Mouse (Mus musculus) heart, adult 11 months (tissue): ENCODE measurements at regions not wholly inside any gene's neighbourhood (a gene's known extent, or its start where the extent isn't known, plus 50 kb on each side); places are given as distances from the start of the nearest gene placed in this dataset.

Source experiments
- DNase-seq: peaks from one replicate; pipeline ENCODE4 v3.0.0; 2022

DNA sequence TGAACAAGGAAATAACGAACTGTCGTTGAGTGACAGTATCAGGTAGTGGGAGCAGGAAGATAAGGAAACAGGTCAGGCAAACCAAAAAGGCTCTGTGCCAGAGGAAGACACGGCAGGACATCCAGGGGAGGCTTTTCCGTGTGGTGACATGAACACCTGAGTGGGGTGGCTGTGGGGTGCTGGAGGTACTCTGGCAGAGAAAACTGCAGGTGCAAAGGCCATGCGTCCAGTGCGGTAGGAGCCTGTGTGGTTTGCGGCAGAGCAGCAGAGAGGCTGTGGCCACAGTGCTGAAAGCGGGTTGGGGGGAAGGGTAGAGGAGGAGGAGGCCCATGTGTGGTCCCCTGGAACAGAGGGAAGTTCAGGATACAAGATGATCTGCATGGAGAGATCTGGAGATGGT is 153.3 kb downstream of the Chst1 start:
- peak; percentile 74 for DNase-seq

DNA sequence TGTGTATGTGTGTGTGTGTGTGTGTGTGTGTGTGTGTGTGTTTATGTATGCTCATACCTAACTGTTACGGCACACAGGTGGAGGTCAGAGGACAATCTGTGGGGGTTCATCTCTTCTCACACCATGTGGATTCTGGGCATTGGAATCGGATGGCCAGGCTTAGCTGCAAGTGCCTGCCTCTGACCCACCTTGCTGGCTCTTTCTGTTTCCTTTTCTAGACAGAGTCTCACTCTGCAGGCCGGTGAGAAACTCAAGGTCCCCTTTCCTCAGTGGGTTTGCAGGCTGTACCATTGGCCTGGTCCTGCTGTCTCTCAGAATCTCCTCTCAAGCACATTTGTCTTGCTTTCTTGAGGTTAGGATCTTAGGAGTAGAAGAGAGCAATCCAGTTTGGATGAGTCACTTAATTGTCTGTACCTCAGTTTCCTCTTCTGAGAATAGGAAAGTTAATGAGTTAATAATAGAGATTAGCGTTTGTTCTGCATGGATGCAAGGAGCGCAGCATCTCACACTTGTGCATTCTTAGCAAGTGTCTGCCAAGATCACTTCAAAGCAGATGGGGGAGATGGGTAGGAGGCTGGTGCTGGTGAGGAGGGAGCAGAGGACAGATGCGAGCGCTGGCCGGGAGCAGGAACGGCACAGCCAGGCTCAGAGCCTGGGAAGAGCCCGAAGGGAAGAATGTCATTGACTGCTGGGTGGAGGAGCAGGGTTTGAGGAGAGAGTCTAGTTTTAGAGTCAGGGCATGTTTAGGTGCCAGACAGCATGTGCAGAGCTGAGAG is 155.2 kb downstream of the Chst1 start:
- peak; percentile 58 for DNase-seq

DNA sequence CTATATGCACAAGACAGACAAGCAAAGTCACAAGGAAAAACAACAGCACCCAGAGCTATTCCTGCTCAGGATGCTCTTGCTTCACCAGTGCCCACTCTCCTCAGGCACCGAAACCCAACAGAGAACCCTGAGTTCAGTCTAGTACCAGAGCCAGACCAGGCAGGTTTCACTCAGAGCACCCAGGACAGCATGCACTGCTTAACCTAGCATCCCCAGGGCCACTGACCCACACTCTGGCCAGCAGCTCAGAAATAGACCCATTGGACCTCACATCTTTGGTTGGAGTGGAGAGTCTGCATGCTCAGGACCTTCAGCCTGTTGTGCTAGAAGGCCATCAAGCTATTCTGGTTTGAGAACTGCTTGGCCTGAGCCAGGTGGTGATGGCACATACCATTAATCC is 157.0 kb downstream of the Chst1 start:
- peak; percentile 51 for DNase-seq

DNA sequence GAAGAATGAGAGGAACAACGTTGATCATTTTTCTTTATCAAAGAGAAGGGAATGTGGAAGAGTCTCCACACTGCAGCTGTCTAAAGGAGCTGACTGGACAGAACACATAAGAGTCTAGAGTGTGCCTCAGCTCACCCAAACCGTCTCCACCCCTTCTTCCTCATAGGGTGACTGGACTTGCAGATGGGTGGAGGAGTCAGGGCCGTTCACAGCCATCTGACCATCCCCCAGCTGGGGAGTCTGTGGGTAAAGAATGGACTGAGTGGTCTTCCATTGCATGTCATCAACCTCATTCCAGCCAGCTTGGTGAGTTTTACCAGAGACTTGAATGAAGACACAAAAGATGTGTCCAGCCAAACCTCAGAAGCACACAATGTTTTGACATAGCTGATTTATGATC is 156.1 kb upstream of the Syt13 start:
- peak; percentile 68 for DNase-seq

DNA sequence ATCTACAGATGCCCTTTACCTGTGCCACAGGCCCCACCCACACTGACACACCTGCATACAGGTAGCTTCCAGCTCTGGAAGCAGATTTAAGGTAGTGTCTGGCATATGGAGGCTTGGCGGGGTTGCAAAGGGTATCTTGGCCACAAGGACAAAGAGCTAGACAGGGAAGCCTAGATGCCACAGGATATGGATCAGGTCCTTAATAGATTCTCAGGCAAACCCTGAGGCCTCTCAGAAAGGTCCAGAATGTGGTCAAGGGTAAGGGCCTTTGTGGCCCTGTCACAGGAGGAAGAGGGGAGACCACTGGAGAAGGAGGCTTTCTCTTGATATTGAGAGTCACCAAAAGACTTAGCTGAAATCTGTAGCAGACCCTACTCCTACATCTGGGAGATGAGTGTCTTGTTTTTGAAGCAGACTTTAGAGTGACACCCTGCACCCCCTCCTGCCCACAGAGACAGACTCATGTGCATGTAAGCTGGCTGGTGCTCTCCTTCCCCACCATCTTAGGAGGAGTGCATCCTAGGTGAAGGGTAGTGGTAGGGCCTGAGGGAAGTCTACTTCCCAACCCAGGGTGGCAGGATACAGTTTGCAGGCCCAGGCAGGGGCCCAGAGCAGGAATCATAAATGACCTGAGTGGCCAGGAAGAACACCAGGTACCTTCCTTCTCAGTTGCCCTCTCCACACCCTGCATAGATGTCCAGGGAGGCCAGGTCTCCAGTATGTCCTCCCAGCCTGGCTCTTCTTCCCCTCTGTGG is 150.8 kb upstream of the Syt13 start:
- DNase-seq: peak; percentile 62

DNA sequence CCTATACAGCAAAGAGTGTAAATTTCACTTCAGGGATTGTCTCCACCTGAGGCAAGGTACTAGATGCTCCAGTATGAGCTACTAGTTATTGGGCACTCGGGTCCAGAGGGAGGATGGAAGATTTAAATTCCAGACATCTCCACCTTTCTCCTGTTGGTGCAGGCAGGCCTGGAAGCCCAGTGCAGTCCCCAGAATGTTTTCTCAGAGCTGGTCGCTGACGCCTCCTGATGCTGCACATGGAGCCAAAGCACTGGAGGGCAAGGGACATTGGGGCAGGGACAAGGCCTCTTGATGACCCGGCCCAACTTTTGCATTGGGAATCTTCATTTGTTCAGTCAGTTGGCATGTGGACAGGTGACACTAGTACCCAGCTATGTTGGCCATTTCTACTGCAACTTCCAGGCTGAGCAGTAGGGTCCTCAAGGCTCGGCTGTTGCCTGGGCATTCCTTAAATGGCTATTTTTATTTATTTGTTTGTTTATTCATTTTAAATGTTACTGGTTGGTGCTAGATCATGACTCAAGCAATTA is 147.4 kb upstream of the Syt13 start:
- DNase-seq: peak; percentile 74

DNA sequence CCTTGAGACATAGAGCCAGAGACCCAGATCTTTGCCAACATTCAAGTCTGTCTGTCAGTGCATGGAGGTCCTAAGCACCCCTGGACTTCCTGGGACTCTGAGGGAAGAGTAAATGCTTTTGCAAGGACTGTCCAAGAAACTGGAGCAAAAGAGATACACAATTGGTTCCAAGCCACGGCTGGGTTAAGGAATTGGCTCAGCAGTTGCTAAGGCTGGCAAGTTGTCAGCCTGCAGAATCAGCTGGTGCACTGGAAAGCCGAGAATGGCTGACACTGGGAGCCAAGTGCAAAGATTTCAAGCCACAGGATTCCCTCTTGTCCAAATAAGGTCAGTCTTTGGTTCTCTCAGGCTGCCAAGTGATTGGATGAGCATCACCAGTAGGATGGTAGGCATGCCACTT is 146.8 kb upstream of the Syt13 start:
- peak; percentile 88 for DNase-seq

DNA sequence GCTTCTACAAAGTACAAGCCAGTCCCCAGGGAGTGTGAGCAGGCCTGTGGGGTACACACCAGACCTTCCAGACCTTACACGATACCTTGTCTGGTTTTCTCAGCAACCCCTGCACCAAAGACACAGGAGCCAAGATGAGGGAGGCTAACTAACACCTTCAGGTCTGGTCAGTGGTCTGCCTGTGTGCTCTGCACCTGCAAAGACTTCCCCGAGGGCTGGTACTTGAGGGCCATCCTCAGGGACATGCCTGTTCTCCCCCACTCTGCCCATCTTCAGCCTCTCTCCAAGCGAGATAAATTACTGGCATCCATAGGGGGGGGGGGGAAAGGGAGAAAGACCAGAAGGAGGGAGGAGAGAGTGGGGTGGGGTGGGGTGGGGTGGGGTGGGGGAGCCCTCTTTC is 145.8 kb upstream of the Syt13 start:
- peak; percentile 55 for DNase-seq

DNA sequence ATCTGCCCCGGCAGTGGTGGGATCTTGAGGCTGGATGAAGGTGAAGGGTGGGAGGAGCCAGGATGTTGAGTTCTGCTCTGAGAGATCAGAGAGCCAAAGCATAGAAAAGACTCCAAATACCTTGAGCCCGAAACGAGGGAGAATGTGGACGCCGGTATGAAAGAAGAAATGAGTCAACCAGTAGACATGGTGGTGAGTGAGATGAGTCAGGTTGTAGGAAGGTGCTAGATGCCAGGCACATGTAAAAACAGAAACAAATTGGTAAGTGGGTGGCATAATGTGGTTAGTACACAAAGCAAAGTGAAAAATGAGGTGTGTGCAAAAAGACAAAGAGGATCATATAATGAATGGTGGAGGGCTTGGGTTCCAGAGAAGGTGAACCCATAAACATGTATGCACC is 144.8 kb upstream of the Syt13 start:
- DNase-seq: peak; percentile 36

DNA sequence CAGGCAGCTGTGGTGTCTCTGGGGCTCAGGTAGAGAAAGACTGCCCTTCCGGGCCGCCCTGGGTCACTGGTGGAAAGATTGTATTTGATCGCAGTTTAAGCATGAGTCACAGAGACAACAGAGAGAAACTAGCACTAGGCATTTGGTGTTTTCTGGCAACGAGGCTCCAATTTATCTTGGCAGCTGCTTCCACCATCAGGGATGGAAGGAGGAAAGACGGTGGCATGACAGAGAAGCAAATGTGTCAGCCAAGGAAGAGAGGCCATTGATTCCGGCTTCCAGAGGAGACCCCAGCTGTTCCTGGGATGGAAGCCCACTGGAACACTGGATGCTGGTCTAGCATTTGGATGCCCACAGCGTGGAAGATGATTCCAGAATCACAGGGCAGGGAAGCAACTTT is 142.3 kb upstream of the Syt13 start:
- DNase-seq: peak; percentile 70

DNA sequence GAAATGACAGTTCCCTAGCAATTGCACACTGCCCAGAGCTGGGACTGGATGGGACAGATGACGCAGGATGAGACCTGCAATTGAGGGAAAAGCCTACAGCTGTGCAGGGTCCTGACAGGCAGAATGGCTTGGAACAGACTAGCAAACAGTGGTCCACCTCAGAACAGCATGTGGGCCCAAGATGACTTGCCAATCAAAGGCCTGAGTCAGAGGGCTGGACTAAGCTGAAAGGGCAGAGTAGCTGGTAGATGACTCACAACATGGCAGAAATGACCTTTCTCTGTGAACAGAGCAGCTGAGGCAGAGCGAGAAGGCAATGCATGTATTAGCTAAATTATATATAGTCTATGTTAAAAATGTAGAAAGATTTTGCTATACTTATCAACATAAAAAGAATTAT is 138.4 kb upstream of the Syt13 start:
- no peak for DNase-seq

DNA sequence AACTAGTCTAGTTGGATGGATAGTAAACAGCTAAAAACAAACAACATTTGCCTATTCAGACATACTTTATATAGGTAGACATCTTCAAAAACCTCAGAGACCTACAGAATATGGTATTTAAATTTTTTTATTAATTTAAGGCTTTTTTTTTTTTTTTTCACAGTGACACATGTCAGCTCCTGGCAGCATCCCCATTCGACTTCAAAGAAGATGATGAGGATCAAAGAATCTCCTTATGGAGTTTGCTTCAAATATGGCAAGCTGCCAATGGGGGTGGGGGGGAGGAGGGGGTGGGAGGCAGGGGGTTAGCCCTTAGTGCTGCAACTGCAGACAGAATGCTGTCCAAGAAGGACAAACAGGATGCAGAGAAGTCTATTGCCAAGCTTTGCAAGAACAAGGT is 135.8 kb upstream of the Syt13 start:
- DNase-seq: no peak

DNA sequence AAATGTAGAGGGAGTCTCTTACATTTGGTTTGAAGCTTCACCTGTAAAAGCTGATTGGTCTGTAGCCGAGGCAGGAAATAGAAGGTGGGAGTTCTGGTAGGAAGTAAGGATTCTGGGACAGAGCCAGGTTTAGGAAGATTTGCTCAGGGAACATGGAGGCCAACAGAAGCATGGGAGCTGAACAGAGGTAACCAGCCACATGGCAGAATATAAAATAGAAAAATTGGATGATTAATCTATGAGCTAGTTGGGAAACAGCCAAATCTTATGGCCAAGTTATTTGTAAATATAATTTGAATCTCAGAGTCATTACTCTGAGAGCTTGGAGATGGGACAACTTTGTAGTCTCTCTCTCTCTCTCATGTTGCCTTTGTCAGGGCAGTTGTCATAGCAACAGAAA is 134.9 kb upstream of the Syt13 start:
- DNase-seq: peak; percentile 43

DNA sequence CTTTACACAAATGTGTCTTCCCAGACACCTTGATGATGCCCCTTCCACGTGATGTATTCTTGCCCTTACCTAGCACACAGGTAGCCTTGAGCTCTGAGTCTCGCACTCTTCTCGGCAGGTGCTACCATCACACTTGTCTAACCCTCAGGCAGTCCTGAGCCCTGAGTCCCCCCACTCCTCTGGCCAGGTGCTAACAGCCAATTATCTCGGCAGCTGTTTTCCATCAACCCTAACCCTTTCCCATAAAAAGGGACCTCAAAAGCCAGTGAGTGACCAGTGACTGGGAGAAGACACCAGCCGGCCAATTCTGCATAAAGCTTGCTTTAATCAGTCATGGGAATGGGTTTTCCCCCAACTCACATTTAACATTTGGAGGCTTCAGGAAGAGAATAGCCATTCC is 133.4 kb upstream of the Syt13 start:
- peak; percentile 82 for DNase-seq

DNA sequence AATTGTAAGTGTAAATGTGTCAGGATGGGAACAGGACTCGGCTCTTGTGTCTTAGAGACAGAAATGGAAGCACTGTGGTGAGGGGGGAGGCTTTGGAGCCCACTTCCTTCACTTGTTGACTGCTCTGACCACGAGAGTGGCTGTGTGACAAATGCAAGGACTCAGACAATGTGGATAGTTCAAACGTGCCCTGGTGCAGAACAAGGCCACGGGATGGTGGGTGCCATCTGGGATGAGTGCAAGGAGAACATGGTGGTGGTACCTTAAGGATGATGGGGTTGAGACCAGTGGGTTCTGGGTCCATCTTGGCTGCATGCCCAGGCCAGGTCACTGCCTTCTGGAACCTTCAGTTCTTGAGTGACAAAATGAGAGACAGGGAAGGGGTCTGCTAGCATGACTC is 132.3 kb upstream of the Syt13 start:
- peak; percentile 79 for DNase-seq

DNA sequence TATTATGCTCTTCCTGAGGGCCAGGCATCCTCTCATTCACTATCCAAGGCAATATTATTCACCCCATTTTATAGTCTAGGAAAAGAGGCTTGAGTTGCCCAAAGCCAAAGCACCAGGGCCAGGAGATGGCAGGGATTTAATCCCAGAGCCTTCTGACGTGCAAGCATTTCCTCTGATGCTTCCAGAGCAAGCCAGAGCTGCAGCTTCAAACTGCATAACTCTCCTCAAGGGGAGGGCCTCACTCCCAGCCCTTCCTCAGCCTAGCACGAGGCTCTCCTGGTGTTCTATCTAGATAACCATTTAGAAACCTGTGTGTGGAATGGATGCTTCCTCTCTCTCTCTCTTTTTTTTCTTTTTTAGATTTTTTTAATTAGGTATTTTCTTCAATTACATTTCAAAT is 130.0 kb upstream of the Syt13 start:
- DNase-seq: peak; percentile 64

DNA sequence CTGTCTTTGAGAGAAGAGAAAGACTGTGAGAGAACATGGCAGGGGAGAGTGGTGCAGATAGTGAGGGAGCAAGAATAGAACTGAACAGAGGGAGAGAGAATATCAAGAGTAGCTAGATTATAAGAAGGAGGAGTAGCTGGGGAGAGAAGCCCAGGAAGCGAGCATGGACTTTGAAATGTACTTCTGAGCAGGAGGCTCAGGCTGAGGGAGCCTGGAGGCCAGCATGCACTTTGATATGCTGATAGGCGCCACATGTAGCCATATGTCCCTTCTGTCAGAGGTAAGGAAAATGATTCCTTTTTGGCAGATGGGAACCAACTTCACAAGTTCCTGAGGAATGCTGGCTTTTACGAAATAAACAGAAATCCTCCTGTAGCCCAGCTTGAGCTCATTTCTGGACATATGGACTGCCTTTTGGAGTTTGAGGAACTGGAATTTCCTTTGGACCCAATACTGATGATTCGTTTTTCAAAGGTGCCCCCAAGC is 126.9 kb upstream of the Syt13 start:
- DNase-seq: peak; percentile 34

DNA sequence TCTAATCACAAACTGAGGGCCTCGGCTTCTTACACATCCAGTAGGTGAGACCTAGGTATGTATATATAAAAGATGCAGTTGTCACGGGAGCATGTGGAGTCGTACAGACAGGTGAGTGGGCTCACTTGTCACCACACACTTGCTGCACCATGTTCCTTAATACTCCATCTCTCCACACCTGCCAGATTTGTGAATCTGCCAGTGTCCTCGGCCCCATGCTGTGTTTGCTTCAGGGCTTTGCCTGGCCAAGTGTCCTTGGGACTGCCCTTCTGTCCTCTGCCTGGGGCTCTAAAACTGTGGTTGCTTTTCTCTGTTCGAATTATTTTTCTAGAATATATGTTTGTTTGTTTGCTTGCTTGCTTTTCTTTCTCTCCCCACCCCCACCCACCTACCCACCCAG is 126.0 kb upstream of the Syt13 start:
- peak; percentile 78 for DNase-seq

DNA sequence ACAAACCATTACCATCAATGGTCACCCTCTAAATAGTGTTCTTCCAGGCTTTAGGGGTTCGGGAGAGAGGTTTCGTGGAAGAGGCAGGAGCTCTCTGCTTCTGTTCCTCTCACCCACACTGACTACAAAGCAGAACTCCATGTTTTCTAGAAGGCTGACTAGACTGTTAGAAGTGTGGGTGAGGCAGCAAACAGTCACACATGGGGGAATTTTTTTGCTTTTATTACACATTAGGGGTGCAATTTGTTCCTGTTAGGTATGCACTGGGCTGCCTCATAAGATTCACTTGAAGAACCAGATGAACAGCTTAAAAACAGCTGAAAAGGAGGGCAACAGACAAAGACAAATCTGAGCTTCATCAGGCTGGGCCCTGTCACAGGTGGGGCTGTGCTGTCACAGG is 124.5 kb upstream of the Syt13 start:
- no peak for DNase-seq

DNA sequence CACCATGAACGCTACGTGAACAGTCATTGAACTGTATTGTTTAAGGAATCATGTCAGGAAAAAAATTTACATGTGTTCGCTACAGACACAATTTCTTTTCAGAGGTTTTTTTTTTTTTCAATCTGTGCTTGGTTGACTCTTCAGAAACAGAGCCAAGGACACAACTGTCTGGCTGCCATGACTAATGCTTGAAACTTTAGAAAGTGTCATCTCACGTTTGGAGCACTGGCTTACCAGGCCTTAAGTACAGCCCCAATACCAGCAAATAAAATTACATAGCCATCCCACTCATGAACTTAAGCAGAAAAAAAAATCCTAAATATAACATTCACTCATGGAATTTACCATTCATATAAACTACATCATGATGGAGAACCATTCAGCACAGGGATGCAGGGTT is 115.1 kb upstream of the Syt13 start:
- no peak for DNase-seq

DNA sequence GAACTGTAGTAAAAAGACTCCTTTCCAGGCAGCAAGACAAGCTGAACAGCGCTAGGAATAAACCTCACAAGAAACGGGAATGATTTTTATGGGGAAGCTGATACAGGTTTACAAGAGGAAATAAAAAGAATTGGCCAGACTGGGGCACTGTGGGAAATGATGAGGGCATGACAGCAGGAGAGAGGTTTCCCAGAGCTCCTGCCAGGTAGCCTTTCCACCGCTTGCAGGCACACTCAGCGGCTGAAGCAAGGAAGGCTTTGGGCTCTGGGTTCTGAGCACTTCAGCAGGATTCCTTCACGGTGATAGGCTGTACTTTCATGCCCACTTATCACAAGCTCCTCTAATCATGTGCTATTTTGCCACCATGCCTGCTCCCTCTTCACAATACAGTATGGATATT is 114.2 kb upstream of the Syt13 start:
- no peak for DNase-seq

DNA sequence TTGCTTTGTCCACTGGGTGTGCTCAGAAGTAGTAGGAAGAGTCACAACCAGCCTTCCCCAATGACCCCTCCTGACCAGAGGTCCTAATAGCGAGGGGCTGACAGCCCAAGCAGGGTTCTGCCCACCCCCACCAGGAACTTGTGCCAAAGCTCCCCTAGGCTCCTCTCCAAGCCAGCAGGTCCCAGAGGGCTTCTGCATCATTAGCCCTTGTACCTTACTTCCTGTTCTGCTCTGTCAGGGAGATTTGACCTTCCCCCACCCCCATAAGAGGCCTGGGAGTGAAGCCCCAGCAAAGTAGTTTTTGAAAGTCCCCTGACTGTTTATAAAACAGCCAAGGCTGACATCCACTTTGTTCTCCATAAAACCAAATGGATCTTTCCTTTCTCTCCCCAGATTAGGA is 110.0 kb upstream of the Syt13 start:
- DNase-seq: no peak

DNA sequence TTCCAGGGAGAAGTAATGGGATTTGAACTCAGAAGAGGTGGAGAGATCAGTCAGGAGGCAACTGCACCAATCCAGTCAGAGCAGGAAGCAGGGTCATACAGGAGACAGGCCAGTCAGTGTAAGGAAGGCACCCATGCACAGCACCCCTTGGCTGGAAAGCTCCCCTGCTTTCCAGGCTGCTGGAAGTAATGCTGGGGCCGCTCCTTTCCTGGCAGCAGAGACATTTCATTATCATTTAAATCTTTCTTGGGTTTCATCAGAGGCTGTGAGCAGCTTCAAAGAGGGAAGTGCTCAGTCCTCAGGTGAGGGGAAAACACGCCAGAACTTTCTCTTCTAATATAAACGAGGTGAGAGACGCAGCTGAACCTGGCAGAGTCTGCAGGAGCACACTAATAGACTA is 109.1 kb upstream of the Syt13 start:
- DNase-seq: no peak

DNA sequence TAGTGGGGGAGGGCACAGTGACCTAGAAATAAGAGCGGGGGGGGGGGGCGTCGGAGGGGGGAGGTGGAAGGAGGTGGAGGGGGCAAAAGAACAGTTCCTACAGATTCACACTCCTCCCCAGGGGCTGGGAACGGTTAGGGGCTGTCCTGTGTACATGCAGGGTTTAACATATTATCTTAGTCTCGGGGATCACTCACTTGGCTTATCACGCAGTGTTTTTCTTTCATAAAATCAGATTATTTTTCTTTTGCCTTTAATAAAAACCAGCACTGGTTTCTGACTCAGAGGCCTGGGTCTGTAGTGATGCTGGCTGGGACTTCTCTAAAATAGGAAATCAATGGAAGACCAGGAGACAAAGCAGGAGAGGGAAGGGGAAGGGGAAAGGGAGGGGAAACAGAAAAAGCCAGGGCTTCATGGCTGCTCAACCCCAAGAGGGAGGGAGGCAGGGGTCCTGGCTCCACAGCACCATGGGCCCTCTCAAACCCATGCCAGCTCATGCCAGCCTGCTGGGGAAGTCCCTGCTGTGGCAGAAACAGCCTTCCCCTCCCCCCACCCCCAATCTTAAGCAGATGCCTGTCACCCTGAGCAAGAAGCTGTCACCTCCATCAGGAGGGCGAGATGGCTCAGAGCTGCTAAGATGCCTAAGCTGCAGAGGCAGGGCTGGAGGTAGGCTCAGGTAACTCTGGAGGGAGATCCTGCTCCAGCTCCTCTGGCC is 108.3 kb upstream of the Syt13 start:
- no peak for DNase-seq
